Mouse (Mus musculus): ENCODE measurements at regions not wholly inside any gene's neighbourhood (a gene's known extent, or its start where the extent isn't known, plus 50 kb on each side); places are given as distances from the start of the nearest gene placed in this dataset.

GRCm38 (mm10) chr7:134447648-134448202, 62.3 kb upstream of the D7Ertd443e start:
- no peak for TF ChIP-seq CTCF (IDR thresholded peaks at IDR 0.05; ENCODE audit: insufficient read depth, low read depth, low read length)
- no peak for TF ChIP-seq POLR2A (IDR thresholded peaks at IDR 0.05; ENCODE audit: insufficient read depth, low read depth, low read length)
